Mouse (Mus musculus) spleen, adult 2 months (tissue): ENCODE data around the gene 3110082I17Rik. TPM values are rescaled to one million over a fixed set of nuclear protein-coding genes. Genes with fewer than 3 reads are reported as not detected.

Experiments used
- DNase-seq, 2 experiments: peaks; one replicate each; pipeline versions ENCODE4 v3.0.0 to v3.0.0-alpha.2; 2012 to 2021; ENCODE audit warnings: low spot score in 2 of 2, low read depth in 1 of 2
- H3K27ac ChIP-seq: fragments of 200-500 bp; 2 replicates; pipeline ENCODE4 v1.5.1; 2012; ENCODE audit warnings: low read length, inconsistent platforms; ENCODE audit not compliant: insufficient read depth
- H3K27me3 ChIP-seq: fragments of 200-500 bp; 2 replicates; pipeline ENCODE4 v1.6.1; 2012; ENCODE audit warnings: mild to moderate bottlenecking, moderate library complexity, low read length, inconsistent platforms; ENCODE audit not compliant: control insufficient read depth, insufficient read depth
- H3K36me3 ChIP-seq: fragments of 200-500 bp; 2 replicates; pipeline ENCODE4 v1.6.1; 2012; ENCODE audit warnings: mild to moderate bottlenecking, low read length, inconsistent platforms; ENCODE audit not compliant: control insufficient read depth, insufficient read depth
- H3K4me1 ChIP-seq: fragments of 200-500 bp; 2 replicates; pipeline ENCODE4 v1.6.1; 2011; ENCODE audit warnings: inconsistent platforms; ENCODE audit not compliant: control insufficient read depth, insufficient read depth, insufficient read length
- H3K4me3 ChIP-seq: fragments of 200-500 bp; 2 replicates; pipeline ENCODE4 v1.5.1; 2011; ENCODE audit warnings: mild to moderate bottlenecking, inconsistent platforms; ENCODE audit not compliant: insufficient read depth, insufficient read length; ENCODE audit errors: extremely low read depth
- CTCF ChIP-seq: fragments of 200-500 bp; IDR thresholded peaks from 2 replicates; pipeline ENCODE4 v1.5.1; 2011; ENCODE audit warnings: mild to moderate bottlenecking, inconsistent platforms; ENCODE audit not compliant: insufficient read depth, insufficient read length, insufficient replicate concordance; ENCODE audit errors: extremely low read depth
- POLR2A ChIP-seq: fragments of 200-500 bp; IDR thresholded peaks from 2 replicates; pipeline ENCODE4 v1.6.1; 2011; ENCODE audit warnings: low read depth, low read length, inconsistent platforms
- WGBS: fragments of 180-500 bp; shearing (Covaris S2); methylation state at CpG from one replicate; pipeline ENCODE4 v1.1.7; 2018; 5-methylcytosine and 5-hydroxymethylcytosine counted together
- polyA plus RNA-seq: library from polyadenylated mRNA; depleted of rRNA; stranded (reverse); fragments of >200 nt; gene quantifications from 2 replicates; pipeline ENCODE4 v1.2.3, GENCODE M21; 2012

The 3110082I17Rik gene
- polyA plus RNA-seq, 1 experiment: 5.2 TPM

DNA sequence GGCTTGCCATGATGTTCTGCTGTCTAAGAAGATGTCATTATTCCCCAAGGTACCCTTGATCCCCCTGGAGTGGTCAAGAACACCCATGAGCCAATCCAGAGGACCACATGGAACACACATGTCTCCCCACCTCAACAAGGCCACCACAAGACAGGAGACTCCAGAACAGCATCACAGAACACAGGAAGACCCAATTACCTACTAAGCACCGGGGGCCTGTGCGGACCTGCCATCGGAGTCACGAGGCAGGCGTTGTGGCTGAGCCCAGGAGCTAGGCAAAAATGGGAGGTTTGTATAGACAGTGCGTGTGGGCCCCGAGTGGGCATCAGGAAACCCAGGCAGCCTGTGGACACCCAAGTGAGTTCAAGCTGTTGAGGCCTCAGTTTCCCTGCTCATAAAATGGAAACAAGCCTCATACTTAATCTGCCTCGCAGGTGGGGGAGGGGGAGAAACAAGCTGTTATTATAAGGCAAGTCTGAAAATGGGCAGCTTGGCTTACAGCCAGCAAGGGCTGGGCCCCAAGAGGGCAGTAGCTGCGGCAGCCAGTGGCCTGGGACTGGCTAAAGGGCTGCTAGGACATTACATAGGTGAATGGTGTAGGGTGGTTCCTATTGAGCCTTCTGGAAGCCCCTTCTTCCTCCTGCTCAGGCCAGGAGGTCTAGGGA, 136.9 kb downstream of the 3110082I17Rik start:
- no peak for DNase-seq
- Histone ChIP-seq H3K27me3 (no peaks in the 10 kb centered on the region), H3K4me3 (no peak overlapping the region; the same call in 1 of the 2 replicates), H3K27ac (no peak overlapping the region), H3K36me3 (no peaks in the 10 kb centered on the region), H3K4me1 (peaks cover 2% of the 10 kb centered on the region; the same call in 1 of the 2 replicates)
- WGBS: 80% methylated on average over 9 of the region's 9 CpGs
- TF ChIP-seq POLR2A (no peak), CTCF (no peak)

DNA sequence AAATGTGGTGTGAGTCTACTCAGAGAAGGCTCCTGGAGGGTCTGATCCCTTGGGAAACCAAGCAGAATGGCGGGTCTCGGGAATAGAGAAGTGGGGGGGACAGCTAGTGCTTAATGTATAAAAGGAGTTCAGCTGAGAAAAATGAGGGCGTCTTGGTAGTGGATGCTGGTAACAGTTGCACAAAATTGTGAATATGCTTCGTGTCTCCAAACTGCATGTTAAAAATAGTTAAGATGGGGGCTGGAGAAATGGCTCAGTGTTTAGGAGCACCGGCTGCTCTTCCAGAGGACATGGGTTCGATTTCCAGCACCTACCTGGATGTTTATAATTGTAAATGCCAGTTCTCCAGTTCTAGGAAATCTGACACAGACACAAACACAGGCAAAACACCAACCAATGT, 139.0 kb downstream of the 3110082I17Rik start:
- no peak for TF ChIP-seq CTCF
- TF ChIP-seq POLR2A: no peak
- DNase-seq: no peak
- no peaks in the 10 kb centered on the region for H3K36me3 ChIP-seq
- H3K27me3 ChIP-seq: no peaks in the 10 kb centered on the region
- H3K4me3 ChIP-seq: no peak overlapping the region
- 88% methylated on average over 6 of the region's 6 CpGs for WGBS
- no peak overlapping the region for H3K27ac ChIP-seq
- H3K4me1 ChIP-seq: peaks cover 2% of the 10 kb centered on the region; the same call in 1 of the 2 replicates

DNA sequence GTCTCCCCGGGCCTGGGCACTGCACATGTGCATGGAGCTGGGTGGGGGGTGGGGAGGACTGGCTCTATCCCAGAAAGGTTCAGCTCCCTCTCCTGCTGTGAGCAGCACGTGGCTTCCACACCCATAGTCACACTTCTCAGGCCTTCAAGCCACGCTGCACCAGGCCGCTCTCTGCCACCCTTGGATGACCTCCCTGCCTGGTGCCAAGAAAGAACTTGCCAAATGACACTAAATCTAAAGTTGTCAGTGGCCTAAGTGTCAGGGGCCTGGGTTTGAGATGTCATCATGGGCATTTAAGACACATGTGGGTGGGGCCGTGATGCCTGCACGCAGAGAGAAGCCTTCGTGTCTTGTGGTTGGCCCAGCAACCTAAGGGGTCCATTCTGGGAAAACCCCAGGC, 139.9 kb downstream of the 3110082I17Rik start:
- no peak overlapping the region for H3K27ac ChIP-seq
- no peak for DNase-seq
- TF ChIP-seq POLR2A (no peak), CTCF (no peak)

DNA sequence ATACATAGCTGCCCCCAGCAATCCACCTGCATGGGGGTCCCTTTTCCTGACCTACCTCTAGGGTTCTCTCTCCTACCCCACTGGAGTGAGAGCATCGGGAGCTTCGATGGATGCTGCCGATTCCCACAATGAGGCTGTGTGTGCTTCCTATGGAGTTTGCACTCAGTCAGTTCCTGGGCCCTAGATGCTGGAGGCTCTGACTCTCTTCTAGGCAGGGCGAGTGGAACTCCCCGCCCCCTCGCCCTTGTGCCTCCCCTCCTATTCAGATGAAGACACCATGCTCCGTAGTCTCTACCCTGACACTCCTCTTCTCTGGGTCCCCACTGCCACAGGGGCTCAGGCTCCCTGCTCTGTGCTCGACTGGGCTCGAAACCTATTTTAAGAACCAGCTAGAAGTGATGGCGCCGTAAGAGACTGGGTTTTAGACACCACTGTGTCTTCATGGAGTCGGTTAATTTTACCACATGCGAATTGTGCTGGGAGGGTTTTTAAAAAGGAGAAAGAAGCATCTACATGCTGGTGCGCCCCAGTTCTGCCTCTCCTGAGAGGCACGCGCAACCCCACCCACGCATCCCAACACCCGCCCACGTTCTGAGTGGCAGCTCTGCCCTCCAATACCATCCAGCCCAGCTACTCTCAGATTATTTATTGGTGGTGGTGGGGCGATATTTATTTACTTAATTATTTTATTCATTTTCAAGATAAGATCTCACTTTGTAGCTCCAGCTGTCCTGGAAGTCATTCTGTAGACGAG, 142.4 kb downstream of the 3110082I17Rik start:
- H3K27me3 ChIP-seq: no peaks in the 10 kb centered on the region
- H3K4me1 ChIP-seq: no peaks in the 10 kb centered on the region
- no peaks in the 10 kb centered on the region for H3K36me3 ChIP-seq
- WGBS: 88% methylated on average over 21 of the region's 21 CpGs
- DNase-seq: no peak
- TF ChIP-seq CTCF (no peak), POLR2A (no peak)
- H3K4me3 ChIP-seq: no peak overlapping the region
- no peak overlapping the region for H3K27ac ChIP-seq

More for the DNA sequence above, 139.9 kb downstream of the 3110082I17Rik start:
- Histone ChIP-seq H3K4me3 (no peak overlapping the region), H3K4me1 (peaks cover under 1% of the 10 kb centered on the region; the same call in 1 of the 2 replicates), H3K27me3 (no peaks in the 10 kb centered on the region), H3K36me3 (no peaks in the 10 kb centered on the region)
- 76% methylated on average over 7 of the region's 7 CpGs for WGBS

DNA sequence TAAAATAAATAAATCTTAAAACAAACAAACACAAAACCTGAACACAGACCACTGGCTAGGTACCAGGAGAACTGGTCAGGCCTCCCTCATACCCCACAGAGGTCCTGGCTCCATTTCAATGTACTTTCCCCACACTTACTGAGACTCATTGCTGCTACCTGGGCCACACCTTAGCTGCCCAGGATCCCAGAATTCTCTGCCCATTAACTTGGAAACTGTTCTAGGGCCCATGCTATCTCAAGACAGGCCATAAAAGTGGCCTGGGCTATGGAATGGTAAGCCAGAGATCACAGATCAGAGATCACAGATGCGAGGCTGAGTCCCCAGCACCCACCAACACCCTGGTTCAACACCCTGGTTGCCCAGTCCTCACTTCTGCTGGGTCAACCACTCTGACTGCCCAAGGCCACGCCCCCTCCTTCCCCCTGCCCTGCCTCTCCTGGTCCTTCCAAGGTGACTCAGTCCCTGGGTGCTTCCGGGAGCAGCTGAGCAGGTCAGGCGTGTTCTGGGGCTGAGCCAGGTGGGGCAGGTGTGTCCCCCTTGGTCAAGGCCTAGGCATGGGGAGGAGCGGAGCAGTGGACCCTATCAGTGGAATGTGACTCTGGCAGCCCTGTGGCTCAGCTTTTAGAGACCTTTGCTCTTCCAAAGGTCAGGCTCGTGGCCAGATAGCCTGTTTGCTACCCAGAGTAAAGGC, 143.2 kb downstream of the 3110082I17Rik start:
- Histone ChIP-seq H3K4me1 (no peaks in the 10 kb centered on the region), H3K27me3 (no peaks in the 10 kb centered on the region), H3K27ac (no peak overlapping the region), H3K4me3 (no peak overlapping the region), H3K36me3 (no peaks in the 10 kb centered on the region)
- no peak for DNase-seq
- TF ChIP-seq CTCF (no peak), POLR2A (no peak)
- 91% methylated on average over 6 of the region's 6 CpGs for WGBS

DNA sequence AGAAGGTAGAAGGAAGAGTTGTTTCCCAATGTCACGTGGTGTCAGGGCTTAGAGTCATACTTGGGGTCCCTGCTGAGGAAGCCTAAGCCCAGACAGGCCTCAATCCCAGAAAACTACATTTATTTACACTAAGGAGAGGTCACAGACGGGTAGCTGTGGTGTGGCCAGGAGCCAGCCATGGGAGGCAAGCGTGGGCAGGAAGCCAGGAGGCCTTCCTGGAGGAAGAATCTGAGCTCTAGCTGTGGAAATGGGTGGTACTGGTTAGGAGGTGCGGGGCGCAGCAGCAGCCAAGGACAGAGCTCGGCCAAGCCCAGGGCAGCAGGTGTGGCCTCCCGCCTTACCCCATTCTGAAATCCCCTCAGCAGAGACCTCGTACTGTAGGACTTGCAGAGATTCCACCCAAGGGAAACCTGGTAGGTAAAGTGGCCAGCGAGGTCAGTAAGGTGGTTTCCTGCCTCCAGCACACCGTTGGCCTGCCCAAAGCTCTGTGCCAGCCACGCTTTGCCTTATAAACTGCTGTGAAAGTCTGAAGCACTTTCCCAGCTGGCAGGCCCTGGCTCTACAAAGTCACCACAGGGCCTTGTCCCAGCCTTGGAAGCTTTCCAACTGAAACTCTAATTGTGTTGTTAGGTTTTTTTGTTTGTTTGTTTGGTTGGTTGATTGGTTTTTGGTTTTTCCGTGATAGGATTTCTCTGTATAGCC, 145.2 kb downstream of the 3110082I17Rik start:
- H3K27ac ChIP-seq: no peak overlapping the region
- WGBS: 70% methylated on average over 12 of the region's 12 CpGs

More for the DNA sequence above, 145.2 kb downstream of the 3110082I17Rik start:
- Histone ChIP-seq H3K27me3 (no peaks in the 10 kb centered on the region), H3K4me3 (no peak overlapping the region), H3K4me1 (no peaks in the 10 kb centered on the region), H3K36me3 (no peaks in the 10 kb centered on the region)
- no peak for DNase-seq
- TF ChIP-seq CTCF (no peak), POLR2A (no peak)
